Mouse (Mus musculus): Measurements from ENCODE around the gene Gm49601. TPM values are rescaled to one million over a fixed set of nuclear protein-coding genes. Genes with fewer than 3 reads are reported as not detected.

Gm49601 gene
- polyA plus RNA-seq, 1 experiment from 2014 or later, result 3.1 TPM

GRCm38 (mm10) chr16:18633333-18633732 is 7.1 kb upstream of the Gm49601 start:
- ATAC-seq (ENCODE audit: insufficient read depth, low FRiP score), result no peak
- no peak overlapping the region for H3K27ac ChIP-seq (ENCODE audit: low read length)
- 21% methylated on average over 1 of the region's 1 CpGs for WGBS
- H3K4me2 ChIP-seq (ENCODE audit: low read depth, low read length), result no peak overlapping the region
- no peaks in the 10 kb centered on the region for H3K36me3 ChIP-seq (ENCODE audit: control insufficient read depth, insufficient read depth, low read length)
- H3K4me3 ChIP-seq (replicated peaks; ENCODE audit: low read length), result no peak overlapping the region
- 0 out of 2 replicates have a peak, but pooled peaks cover 3% of the 10 kb centered on the region for H3K27me3 ChIP-seq (ENCODE audit: control insufficient read depth, insufficient read depth, low read length)
- no peaks in the 10 kb centered on the region for H3K9me3 ChIP-seq (replicated peaks; ENCODE audit: control insufficient read depth, low read length)
- peaks cover 5% of the 10 kb centered on the region for H3K4me1 ChIP-seq (ENCODE audit: control insufficient read depth, insufficient read depth, low read length)
- no peak overlapping the region for H3K9ac ChIP-seq (ENCODE audit: low read length)

GRCm38 (mm10) chr16:18632816-18633215 is 6.6 kb upstream of the Gm49601 start:
- Histone ChIP-seq H3K4me1 (ENCODE audit: control insufficient read depth, insufficient read depth, low read length) (peaks cover 5% of the 10 kb centered on the region), H3K36me3 (ENCODE audit: control insufficient read depth, insufficient read depth, low read length) (no peaks in the 10 kb centered on the region), H3K4me3 (replicated peaks; ENCODE audit: low read length) (no peak overlapping the region), H3K9ac (ENCODE audit: low read length) (no peak overlapping the region), H3K27me3 (ENCODE audit: control insufficient read depth, insufficient read depth, low read length) (0 out of 2 replicates have a peak, but pooled peaks cover 3% of the 10 kb centered on the region), H3K4me2 (ENCODE audit: low read depth, low read length) (no peak overlapping the region), H3K9me3 (replicated peaks; ENCODE audit: control insufficient read depth, low read length) (no peaks in the 10 kb centered on the region), H3K27ac (ENCODE audit: low read length) (no peak overlapping the region)
- no peak for ATAC-seq (ENCODE audit: insufficient read depth, low FRiP score)
- WGBS, result 55% methylated on average over 2 of the region's 2 CpGs

- H3K4me1 ChIP-seq (ENCODE audit: control insufficient read depth, insufficient read depth, low read length), result peaks cover 5% of the 10 kb centered on the region
- no peak overlapping the region for H3K27ac ChIP-seq (ENCODE audit: low read length)
- H3K4me3 ChIP-seq (replicated peaks; ENCODE audit: low read length), result no peak overlapping the region
- no peaks in the 10 kb centered on the region for H3K36me3 ChIP-seq (ENCODE audit: control insufficient read depth, insufficient read depth, low read length)
- H3K9ac ChIP-seq (ENCODE audit: low read length), result no peak overlapping the region
- no peak for ATAC-seq (ENCODE audit: insufficient read depth, low FRiP score)
- H3K4me2 ChIP-seq (ENCODE audit: low read depth, low read length), result no peak overlapping the region
- H3K27me3 ChIP-seq (ENCODE audit: control insufficient read depth, insufficient read depth, low read length), result 0 out of 2 replicates have a peak, but pooled peaks cover 3% of the 10 kb centered on the region
- H3K9me3 ChIP-seq (replicated peaks; ENCODE audit: control insufficient read depth, low read length), result no peaks in the 10 kb centered on the region
- WGBS, result 45% methylated on average over 3 of the region's 3 CpGs
Observed at GRCm38 (mm10) chr16:18632059-18632458, 5.8 kb upstream of the Gm49601 start.

- peaks cover 8% of the 10 kb centered on the region for H3K4me1 ChIP-seq (ENCODE audit: control insufficient read depth, insufficient read depth, low read length)
- ATAC-seq (ENCODE audit: insufficient read depth, low FRiP score), result no peak
Observed at GRCm38 (mm10) chr16:18631141-18631540, 4.9 kb upstream of the Gm49601 start.

GRCm38 (mm10) chr16:18630291-18630690 is 4.1 kb upstream of the Gm49601 start:
- peaks cover 8% of the 10 kb centered on the region for H3K4me1 ChIP-seq (ENCODE audit: control insufficient read depth, insufficient read depth, low read length)
- peak overlapping the region; percentile 21; the same call in 1 of the 2 replicates for H3K27ac ChIP-seq (ENCODE audit: low read length)
- peak overlapping the region; percentile 89 for H3K9ac ChIP-seq (ENCODE audit: low read length)
- no peaks in the 10 kb centered on the region for H3K36me3 ChIP-seq (ENCODE audit: control insufficient read depth, insufficient read depth, low read length)
- WGBS, result 47% methylated on average over 5 of the region's 5 CpGs
- peak overlapping the region; percentile 85 for H3K4me3 ChIP-seq (replicated peaks; ENCODE audit: low read length)
- H3K4me2 ChIP-seq (ENCODE audit: low read depth, low read length), result peak overlapping the region; percentile 95
- no peak for ATAC-seq (ENCODE audit: insufficient read depth, low FRiP score)
- H3K9me3 ChIP-seq (replicated peaks; ENCODE audit: control insufficient read depth, low read length), result no peaks in the 10 kb centered on the region
- H3K27me3 ChIP-seq (ENCODE audit: control insufficient read depth, insufficient read depth, low read length), result peaks cover 11% of the 10 kb centered on the region

More at GRCm38 (mm10) chr16:18631141-18631540, 4.9 kb upstream of the Gm49601 start:
- peaks cover 3% of the 10 kb centered on the region; the same call in 1 of the 2 replicates for H3K27me3 ChIP-seq (ENCODE audit: control insufficient read depth, insufficient read depth, low read length)
- WGBS, result 56% methylated on average over 7 of the region's 7 CpGs
- no peaks in the 10 kb centered on the region for H3K9me3 ChIP-seq (replicated peaks; ENCODE audit: control insufficient read depth, low read length)
- H3K4me3 ChIP-seq (replicated peaks; ENCODE audit: low read length), result no peak overlapping the region
- no peak overlapping the region for H3K27ac ChIP-seq (ENCODE audit: low read length)
- no peaks in the 10 kb centered on the region for H3K36me3 ChIP-seq (ENCODE audit: control insufficient read depth, insufficient read depth, low read length)
- H3K9ac ChIP-seq (ENCODE audit: low read length), result no peak overlapping the region
- no peak overlapping the region for H3K4me2 ChIP-seq (ENCODE audit: low read depth, low read length)

- peak within 1 kb of the TSS; percentile 85 for H3K4me3 ChIP-seq (replicated peaks; ENCODE audit: low read length)
- H3K36me3 ChIP-seq (ENCODE audit: control insufficient read depth, insufficient read depth, low read length), result no peaks in the 10 kb centered on the region
- H3K9me3 ChIP-seq (replicated peaks; ENCODE audit: control insufficient read depth, low read length), result no peaks in the 10 kb centered on the region
- H3K4me2 ChIP-seq (ENCODE audit: low read depth, low read length), result peak within 1 kb of the TSS; percentile 95
- WGBS, result under 1% methylated on average over 88 of the region's 93 CpGs
- H3K27me3 ChIP-seq (ENCODE audit: control insufficient read depth, insufficient read depth, low read length), result peaks cover 17% of the 10 kb centered on the region
- H3K4me1 ChIP-seq (ENCODE audit: control insufficient read depth, insufficient read depth, low read length), result peaks cover 8% of the 10 kb centered on the region
- peak; percentile 67 for ATAC-seq (ENCODE audit: insufficient read depth, low FRiP score)
- H3K9ac ChIP-seq (ENCODE audit: low read length), result peak within 1 kb of the TSS; percentile 89
- H3K27ac ChIP-seq (ENCODE audit: low read length), result peak within 1 kb of the TSS; percentile 32
Observed at GRCm38 (mm10) chr16:18629390-18630231, 3.4 kb upstream of the Gm49601 start, which contains the start of gene Sept5. Sept5 (minus strand) TSS chr16:18629954.

GRCm38 (mm10) chr16:18628948-18629340 is 2.7 kb upstream of the Gm49601 start:
- Histone ChIP-seq H3K4me3 (replicated peaks; ENCODE audit: low read length) (peak overlapping the region; percentile 85), H3K36me3 (ENCODE audit: control insufficient read depth, insufficient read depth, low read length) (no peaks in the 10 kb centered on the region), H3K4me2 (ENCODE audit: low read depth, low read length) (peak overlapping the region; percentile 95), H3K9me3 (replicated peaks; ENCODE audit: control insufficient read depth, low read length) (no peaks in the 10 kb centered on the region), H3K27me3 (ENCODE audit: control insufficient read depth, insufficient read depth, low read length) (peaks cover 24% of the 10 kb centered on the region), H3K4me1 (ENCODE audit: control insufficient read depth, insufficient read depth, low read length) (peaks cover 8% of the 10 kb centered on the region), H3K9ac (ENCODE audit: low read length) (peak overlapping the region; percentile 89), H3K27ac (ENCODE audit: low read length) (peak overlapping the region; percentile 32)
- 33% methylated on average over 2 of the region's 2 CpGs for WGBS
- no peak for ATAC-seq (ENCODE audit: insufficient read depth, low FRiP score)

- Histone ChIP-seq H3K9me3 (replicated peaks; ENCODE audit: control insufficient read depth, low read length) (no peaks in the 10 kb centered on the region), H3K27me3 (ENCODE audit: control insufficient read depth, insufficient read depth, low read length) (peaks cover 30% of the 10 kb centered on the region), H3K36me3 (ENCODE audit: control insufficient read depth, insufficient read depth, low read length) (no peaks in the 10 kb centered on the region), H3K9ac (ENCODE audit: low read length) (peak overlapping the region; percentile 89), H3K27ac (ENCODE audit: low read length) (peak overlapping the region; percentile 32; the same call in 1 of the 2 replicates), H3K4me1 (ENCODE audit: control insufficient read depth, insufficient read depth, low read length) (peaks cover 8% of the 10 kb centered on the region), H3K4me3 (replicated peaks; ENCODE audit: low read length) (peak overlapping the region; percentile 85), H3K4me2 (ENCODE audit: low read depth, low read length) (peak overlapping the region; percentile 95)
- ATAC-seq (ENCODE audit: insufficient read depth, low FRiP score), result no peak
- 66% methylated on average over 7 of the region's 7 CpGs for WGBS
Observed at GRCm38 (mm10) chr16:18628206-18628947, 2.1 kb upstream of the Gm49601 start.

- H3K27me3 ChIP-seq (ENCODE audit: control insufficient read depth, insufficient read depth, low read length), result peaks cover 42% of the 10 kb centered on the region
- H3K9ac ChIP-seq (ENCODE audit: low read length), result no peak overlapping the region
- 48% methylated on average over 3 of the region's 3 CpGs for WGBS
Observed at GRCm38 (mm10) chr16:18627163-18627562, 936 bp upstream of the Gm49601 start.

More at GRCm38 (mm10) chr16:18627163-18627562, 936 bp upstream of the Gm49601 start:
- Histone ChIP-seq H3K27ac (ENCODE audit: low read length) (no peak overlapping the region), H3K4me1 (ENCODE audit: control insufficient read depth, insufficient read depth, low read length) (peaks cover 8% of the 10 kb centered on the region), H3K36me3 (ENCODE audit: control insufficient read depth, insufficient read depth, low read length) (no peaks in the 10 kb centered on the region), H3K4me2 (ENCODE audit: low read depth, low read length) (peak overlapping the region; percentile 95), H3K4me3 (replicated peaks; ENCODE audit: low read length) (no peak overlapping the region), H3K9me3 (replicated peaks; ENCODE audit: control insufficient read depth, low read length) (no peaks in the 10 kb centered on the region)
- ATAC-seq (ENCODE audit: insufficient read depth, low FRiP score), result no peak
